Mouse (Mus musculus) pancreas, adult 10 weeks (tissue): ENCODE data around the gene Ccdc122. TPM values are rescaled to one million over a fixed set of nuclear protein-coding genes. Genes with fewer than 3 reads are reported as not detected.

Experiments used
- polyA plus RNA-seq: library from polyadenylated mRNA; stranded (reverse); fragments of 350-450 nt; fragmentation: Illumina TruSeq; extraction: RNeasy Lipid Tissue Mini Kit (QIAGEN cat#74804); gene quantifications from one replicate; pipeline ENCODE4 v1.2.3, GENCODE M21; 2015; ENCODE audit warnings: low read depth, low replicate concordance; ENCODE audit not compliant: insufficient read depth

The Ccdc122 gene
- 1.1 TPM for polyA plus RNA-seq

DNA sequence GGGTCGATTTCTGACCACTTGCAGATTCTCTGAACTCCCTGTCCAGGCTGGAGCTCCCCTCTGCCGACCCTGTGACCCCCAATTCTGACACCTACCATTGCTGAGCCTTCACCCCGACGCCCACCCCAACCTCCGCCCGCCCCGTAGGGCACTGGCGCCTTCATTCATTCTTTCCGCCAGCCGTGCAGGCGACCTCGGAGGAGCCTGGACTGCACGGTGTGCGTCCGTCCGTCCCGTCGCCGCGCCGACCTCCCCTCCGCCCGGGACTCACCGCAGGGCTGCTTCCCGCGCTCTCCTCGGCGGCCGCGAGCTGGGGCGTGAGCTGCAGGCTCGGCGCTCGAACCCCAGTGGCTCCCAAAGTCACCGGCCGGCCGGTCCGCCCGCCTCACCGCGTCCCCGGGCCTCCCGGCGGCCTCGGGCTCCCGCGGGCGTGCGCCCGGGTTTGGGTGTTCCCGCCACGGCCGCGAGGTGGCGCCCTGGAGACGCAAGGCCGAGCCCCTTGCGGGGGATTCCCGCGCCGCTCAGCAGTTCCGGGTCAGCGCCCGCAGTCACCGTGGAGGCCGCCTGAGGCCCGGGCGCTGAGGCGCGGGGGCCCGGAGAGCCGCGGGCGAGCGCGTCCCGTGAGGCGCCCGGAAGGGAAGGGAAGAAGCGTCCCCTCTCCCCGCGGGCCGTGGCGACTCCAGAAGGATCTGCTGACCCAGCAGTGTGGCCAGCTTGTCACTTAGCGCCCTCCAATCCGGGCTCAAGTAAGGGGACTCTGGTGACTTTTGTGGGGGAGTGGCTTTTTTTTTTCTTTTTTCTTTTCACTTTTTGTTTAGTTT, at the start of gene Ccdc122, which contains the start of gene Lacc1:
TSS of gene Ccdc122 (plus strand) at position 547 of the 821 bp plus-strand sequence.
TSS of gene Lacc1 (minus strand) at position 679 of the 821 bp plus-strand sequence.

DNA sequence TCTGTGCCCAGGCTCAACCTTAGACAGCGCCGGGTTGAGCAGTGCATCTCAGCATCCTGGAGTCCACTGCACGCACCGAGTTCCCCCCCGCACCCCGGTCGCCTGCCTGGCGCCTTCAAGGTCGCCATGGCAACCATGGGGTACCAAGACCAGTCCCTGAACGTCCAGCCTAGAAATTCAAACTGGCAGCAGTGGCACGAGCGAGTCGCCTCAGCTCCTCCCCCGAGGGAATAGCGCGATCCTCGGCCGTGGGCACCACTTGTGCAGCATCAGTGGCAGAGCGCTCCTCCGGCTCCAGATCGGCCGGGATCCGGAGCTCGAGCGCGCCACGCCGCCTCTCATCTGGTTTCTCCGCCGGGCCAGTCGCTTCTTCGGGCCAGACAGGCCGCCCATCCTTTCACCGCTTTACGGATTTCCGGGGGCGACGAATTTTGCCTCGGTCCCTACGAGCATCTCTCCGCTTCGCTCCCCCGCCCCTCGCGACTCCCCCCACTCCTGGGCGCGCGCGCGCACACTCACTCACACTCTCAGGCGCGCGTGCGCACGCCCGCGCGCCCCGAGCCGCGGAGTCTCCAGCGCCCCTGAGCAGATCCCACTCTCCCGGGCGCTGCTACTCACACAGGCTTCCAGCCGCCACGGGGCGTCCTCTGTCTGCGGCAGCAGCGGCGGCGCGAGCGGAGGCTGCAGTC, 119.8 kb downstream of the Ccdc122 start, which contains the start of gene Enox1:
TSS of gene Enox1 (plus strand) at position 542 of the 689 bp plus-strand sequence.

Other genes with a start within 250 kb of the Ccdc122 start
- gene Lacc1, start 132 bp downstream of the Ccdc122 start, polyA plus RNA-seq: 2.4 TPM
- 0.68 TPM for gene Enox1, start 120.0 kb downstream of the Ccdc122 start, polyA plus RNA-seq